Mouse (Mus musculus) liver, adult (tissue): ENCODE measurements around the gene Rnaseh2b.

Experiments
- GATA4 ChIP-seq: IDR thresholded peaks from 2 replicates; pipeline ENCODE4 v1.6.1; 2014; ENCODE audit warnings: mild to moderate bottlenecking, low read length; ENCODE audit not compliant: insufficient replicate concordance

Gene Rnaseh2b

DNA sequence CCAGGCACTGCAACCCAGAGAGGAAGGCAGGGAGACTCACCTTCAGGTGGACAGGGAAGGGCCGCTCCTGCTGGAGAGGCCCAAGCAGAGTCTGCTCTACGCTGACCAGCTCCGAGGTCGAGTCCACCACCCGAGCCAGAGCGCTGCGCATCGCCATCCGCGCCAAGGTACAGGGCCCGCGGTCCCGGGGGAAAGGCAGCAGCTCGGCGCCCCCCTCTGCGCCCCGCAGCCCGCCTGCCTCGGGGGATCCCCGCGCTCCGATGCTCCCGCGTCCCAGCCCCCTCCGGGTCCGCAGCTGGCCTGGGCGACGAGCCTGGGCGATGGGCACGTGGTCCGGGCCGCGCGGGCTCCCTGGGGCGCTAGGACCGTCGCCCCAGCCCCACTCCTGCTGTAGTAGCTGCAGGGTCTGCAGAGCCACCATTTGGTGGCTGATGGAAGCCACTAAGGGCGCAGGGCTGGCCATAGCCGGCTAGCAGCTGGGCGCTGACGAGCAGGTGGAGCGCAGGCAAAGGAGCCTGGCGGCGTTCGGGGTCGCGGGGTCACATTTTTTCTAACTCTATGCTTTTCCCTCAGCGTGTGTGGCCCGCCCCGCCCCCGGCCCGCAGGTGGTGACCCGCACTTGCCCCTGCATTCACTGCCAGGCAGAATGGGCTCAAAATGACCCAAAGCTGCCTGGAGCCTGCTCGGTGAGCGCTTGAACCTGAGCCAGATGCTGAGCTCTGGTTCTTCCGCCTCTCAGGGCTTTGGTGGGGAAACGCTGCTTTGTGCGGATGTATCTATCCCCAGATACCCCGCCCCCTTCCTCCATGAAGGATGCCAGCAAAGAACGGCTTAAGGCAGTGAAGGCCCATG, at the start of gene Rnaseh2b, which contains the start of gene Dleu7:
Gene Rnaseh2b, plus strand, starts transcription at position 102 of the 852 bp plus-strand sequence.
Gene Dleu7, minus strand, starts transcription at position 560 of the 852 bp plus-strand sequence.
- TF ChIP-seq GATA4: no peak

DNA sequence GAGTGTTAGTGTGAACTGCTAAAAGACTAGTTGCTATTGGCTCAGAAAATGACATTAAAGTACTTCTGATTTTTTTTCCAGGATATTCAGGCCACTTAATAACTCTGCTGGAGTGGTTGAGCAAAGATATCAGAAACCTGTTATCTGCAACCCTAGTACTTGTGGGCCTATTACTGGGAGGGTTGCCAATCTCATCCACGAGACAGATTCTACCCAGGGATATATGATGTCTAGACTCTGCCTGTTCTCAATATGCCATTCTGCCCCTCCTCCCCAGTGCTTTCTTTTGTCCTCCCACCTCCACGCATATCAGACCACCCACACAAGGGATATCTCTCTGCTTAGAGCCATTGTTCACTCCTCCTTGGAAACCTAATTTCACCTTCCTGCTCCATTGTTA, 48.9 kb upstream of the Rnaseh2b start:
- TF ChIP-seq GATA4: no peak

DNA sequence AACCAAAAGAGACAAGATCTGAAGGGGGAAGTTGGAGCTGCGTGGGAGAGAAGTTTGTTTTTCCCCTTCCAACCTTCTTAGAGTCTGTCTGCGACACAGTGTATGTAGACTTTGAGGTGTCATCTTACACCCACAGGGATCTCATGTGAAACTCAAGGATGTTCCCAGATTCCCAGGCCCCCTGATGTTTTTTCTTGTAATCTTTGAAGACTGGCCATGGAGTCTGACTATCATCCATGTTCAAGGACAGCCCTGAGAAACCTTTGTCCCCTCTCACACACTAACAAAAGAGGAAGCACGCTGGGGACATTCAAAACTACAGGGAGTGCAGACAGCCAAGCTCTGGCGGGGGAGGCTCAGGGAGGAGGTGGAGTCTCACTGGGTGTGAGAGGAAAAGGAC, 46.8 kb upstream of the Rnaseh2b start:
- TF ChIP-seq GATA4: no peak

DNA sequence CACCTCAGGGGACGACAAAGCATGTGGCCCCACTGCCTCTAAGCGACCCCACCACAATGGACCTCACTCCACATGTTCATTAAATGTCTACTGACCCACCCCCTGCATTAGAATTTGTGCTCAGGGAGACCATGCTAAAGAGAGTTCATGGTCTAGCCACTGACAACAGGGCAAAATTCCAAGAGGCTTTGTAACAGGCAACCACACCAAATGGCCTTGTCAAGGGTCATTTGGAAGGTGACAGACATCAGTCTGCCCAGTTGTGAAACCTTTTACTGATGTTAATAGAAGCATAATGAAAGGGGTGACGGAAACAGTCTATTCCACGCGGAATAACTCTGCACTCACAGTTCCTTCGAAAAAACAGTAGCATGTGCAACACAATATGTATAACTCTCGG, 44.0 kb upstream of the Rnaseh2b start:
- no peak for TF ChIP-seq GATA4

DNA sequence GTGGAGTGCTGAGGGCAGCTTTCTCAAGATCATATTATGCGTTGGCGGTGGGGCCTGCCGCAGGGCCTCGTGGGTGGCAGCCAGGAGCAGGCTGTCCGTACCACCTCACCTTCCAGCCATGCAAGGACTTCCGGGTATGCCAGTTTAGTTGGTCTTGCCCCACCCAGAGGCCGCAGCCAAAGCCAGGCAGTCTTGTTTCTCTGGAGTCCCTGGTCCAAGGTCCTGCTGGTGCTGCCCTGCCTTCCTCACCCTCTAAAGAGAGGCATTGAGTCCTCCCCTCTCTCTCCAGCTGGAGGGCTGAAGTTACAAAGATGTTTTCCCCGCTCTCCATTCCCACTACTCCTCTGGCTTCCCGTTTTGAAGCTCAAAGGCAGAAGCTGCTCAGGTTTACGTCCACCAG, 43.6 kb upstream of the Rnaseh2b start:
- no peak for TF ChIP-seq GATA4

DNA sequence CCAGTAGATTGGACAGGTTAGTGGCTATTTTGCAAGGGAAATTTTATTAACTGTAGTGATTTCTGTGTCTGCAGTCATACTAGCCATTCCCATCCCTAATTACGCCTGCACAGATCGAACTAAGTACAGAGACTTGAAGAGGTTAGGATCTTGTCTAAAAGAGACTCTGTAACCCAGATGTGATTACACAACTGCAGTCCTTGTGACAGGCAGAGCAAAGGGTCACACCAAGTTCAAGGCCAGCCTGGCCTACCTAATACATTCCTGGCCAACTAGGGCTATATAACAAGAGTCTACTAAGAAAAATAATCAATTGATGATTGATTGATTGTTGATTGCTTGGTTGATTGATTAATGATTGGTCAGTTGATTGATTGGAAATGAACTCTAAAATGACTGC, 43.1 kb upstream of the Rnaseh2b start:
- no peak for TF ChIP-seq GATA4

DNA sequence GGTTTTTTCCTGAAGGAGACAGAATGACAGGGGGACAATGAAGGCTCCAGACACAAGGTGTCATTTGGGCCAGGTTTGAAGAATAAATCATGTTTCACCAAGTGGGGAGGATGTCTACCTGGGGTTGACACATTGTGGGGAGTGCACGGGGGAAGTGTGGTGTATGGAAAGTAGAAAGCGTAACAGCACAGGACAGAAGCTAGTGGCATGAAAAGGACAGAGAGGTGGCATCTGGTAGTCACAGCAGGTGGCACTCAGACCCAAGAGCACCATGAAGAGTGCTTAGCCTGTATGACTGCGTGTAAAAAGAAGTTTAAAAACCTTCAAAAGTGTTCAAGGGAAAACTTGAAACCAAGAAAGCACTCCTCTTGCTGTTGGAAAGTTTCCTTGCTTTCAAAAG, 42.3 kb upstream of the Rnaseh2b start:
- TF ChIP-seq GATA4: no peak

DNA sequence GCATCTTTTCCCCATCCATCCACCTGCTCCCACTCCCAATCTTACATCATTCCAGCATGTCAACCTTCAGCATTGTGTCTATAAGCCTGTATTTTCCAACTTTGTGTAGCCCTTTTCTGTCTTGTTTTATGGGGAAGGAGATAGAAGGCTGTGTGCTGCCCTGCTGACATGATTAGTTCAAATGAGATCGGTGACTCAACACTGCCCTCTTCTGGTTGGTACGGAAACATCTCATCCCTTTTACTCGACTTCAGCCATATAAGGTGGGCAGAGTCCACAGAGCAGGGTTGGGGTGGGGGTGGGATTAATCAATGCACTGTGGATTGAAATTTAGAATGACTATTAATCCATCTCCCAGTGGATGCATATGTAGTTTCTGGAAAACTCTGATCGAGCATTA, 40.4 kb upstream of the Rnaseh2b start:
- no peak for TF ChIP-seq GATA4

DNA sequence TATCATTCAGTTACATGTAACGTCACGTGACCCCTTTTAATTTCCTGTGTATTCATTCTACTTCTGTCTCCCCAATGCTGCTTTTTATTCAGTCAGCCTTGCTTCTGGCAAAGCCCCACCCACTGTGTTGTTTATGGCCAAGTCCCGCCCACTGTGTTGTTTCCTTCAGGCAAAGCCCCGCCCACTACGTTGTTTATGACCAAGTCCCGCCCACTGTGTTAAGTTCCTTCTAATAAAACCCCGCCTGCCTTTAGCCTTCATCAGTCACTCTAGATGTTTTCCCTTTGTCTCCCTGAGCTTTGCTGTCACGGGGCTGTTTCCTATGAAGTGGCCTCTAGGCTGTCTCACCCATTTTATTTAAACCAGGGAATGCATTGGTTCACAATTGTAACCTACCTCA, 38.0 kb upstream of the Rnaseh2b start:
- TF ChIP-seq GATA4: no peak

DNA sequence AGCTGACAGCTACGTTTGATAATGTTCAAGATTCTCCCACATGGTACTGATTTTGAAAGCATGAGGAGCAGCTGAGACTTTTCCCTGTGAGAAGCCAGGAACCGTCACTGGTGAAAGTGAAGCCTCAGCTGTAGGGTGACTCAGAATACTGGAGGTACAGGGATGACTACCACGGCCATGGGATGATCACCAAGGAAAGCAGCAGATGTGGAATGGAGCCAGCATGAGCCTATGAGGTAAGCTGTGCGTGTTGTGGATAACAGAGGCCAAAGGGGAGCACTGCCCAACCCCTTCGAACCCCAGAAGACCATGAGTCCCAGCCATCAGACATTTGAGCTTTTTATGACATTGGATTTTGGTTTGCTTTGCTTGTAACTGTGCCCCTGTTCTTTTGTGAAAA, 36.3 kb upstream of the Rnaseh2b start:
- TF ChIP-seq GATA4: no peak

DNA sequence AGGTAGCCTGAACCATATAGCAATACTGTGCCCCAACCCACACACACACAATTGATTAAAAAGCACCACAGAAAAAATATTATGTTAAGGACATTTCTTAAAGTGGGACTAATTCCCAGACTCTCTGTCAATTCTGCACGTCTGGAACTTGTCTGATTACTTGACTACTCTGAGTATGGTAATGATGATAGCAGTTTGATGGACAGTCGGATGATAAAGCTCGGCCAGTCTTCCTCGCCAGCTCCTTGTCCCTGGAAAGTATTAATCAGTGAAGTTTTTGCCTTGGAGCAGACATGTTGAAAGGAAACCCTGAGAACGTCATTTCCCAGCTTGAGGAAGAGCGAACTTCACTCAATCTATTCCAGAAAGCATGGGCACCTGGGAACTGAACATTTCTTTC, 34.3 kb upstream of the Rnaseh2b start:
- TF ChIP-seq GATA4: no peak

DNA sequence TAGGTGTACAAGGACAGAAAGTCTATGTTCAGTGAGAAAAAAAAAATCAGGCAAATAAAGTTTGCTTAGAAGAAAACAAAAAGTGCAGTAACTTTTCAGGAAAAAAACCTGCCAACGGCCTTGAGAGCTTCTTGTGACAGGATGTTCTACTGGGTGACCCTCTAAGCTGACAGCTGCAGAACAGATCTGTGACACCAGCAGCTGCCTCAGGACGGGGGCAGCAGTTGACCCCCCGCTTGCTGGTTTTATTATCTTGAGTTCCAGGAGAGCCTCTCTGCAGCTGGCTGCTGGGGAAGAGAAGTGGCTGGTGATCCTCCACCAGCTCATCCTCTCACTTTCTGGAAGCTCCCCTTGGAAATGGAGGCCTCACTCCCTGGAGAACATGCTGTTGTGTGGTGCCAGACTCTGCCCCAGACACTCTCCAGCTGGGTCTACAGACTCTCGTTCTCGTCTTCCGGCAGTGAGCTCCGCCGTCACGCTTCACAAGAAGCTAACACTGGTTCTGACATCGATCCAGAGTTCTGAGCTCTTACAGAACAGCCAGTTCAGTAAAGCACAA, 33.3 kb upstream of the Rnaseh2b start:
- TF ChIP-seq GATA4: no peak

DNA sequence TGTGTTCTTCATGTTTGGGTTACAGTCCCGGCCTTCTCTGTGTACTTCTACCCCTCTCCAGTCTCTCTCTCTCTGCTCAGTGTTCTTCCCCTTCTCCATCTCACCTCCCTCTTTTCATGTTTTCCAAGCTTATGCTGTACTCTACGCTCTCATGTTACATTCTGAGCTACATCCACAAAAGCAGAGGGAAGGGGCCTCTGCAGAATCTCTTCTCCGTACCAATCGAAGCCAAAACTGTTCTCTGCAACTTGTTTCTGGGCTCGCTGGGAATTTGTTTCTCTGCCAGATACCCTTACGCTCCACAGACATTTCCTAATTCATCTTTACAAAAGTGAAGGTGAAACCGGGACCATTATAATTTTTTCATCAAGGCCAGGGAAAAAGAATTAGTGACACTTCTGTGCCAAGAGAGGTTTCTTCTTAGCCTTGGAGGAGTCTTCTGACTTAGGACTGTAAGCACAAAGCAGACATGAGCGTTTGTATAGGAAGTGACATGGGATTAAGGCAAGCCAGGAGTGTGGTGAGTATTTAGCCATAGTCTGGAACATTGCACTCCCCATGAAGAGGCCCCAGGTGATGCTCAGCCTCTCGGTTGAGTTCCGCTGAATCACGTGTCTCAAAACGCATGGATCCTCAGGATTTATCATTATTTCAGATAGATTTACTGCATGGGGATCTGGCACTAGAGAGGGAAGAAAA, 21.5 kb upstream of the Rnaseh2b start:
- TF ChIP-seq GATA4: no peak

DNA sequence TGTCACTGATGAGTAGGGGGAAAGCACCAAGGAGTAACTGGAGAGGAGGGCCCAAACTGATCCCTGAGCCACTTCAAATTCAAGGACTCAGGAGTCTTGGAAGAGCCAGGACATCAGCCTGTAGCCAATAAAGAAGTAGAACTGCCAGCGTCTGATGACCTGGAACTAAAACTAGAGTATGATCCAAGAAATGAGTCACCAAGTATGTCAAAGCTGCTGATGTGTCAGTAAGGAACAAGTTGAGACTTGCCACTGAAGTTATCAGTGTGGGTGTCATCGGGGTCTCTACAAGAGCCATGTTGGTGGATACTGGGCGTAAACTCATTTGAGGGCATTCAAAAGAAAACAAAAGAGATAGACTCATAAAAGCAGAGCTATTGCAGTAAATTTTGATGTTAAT, 18.8 kb upstream of the Rnaseh2b start:
- TF ChIP-seq GATA4: no peak

DNA sequence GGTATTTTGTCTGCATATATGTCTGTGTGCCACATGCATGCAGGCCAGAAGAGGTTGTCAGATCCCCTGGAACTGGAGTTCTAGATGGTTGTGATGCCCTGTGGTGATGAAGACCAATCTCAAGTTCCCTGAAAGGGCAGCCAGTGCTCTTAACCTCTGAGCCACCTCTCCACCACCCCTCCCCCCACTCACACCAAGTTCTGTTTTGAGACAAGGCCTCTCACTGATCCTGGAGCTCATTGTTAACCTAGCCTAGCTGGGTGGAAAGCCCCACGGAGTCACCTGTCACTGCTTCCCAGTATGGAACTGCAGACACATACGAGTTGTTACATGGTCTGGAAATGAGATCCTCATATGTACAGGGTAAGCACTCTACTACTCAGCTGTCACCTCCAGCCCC, 9.4 kb upstream of the Rnaseh2b start:
- no peak for TF ChIP-seq GATA4

DNA sequence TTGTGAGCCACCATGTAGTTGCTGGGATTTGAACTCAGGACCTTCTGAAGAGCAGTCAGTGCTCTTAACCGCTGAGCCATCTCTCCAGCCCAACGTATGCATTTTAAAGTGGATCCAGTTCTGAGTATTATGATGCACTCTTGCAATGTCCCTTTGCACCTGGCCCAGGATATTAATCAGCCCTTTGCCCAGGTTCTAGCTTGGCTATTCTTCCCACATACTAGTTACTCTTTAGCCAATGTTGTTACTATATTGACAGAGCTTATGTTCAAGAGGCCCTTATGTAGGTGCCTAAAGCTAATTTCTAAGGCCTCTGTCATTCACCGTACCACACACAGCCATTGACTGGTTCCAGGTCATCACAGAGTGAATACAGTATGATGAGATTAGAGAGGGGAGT, 3.7 kb upstream of the Rnaseh2b start:
- TF ChIP-seq GATA4: no peak
